Mouse (Mus musculus) lung, postnatal 0 days (tissue): ENCODE measurements around the gene Ryr3.

Experiments
- CTCF ChIP-seq: IDR thresholded peaks from 2 replicates; pipeline ENCODE4 v1.5.1; 2016; ENCODE audit warnings: antibody characterized with exemption, mild to moderate bottlenecking
- EP300 ChIP-seq: IDR thresholded peaks from 2 replicates; pipeline ENCODE4 v1.6.1; 2016; ENCODE audit warnings: antibody characterized with exemption, mild to moderate bottlenecking, control low read depth

GRCm38 (mm10) chr2:112881805-112882204 lies 335.1 kb downstream of the Ryr3 start:
- TF ChIP-seq CTCF (no peak), EP300 (no peak)
